Mouse (Mus musculus): ENCODE results near the gene Irak2. TPM values are rescaled to one million over a fixed set of nuclear protein-coding genes. Genes with fewer than 3 reads are reported as not detected.

The Irak2 gene
- polyA plus RNA-seq, 1 experiment from 2014 or later: 1.6 TPM

Small RNAs within 50 kb of the gene (microRNA-seq; reads per million reads assigned to microRNA genes)
- 1.5 reads per million for gene Mir7042

Other genes starting within 250 kb of the Irak2 start
- 3.0 TPM in 2 replicates for gene Ttll3, start 249.2 kb upstream of the Irak2 start, polyA plus RNA-seq (2014; fragmentation: Nextera tagmentation; extraction: Ambion mirVana)
- gene Rpusd3, start 219.1 kb upstream of the Irak2 start, polyA plus RNA-seq (2014; fragmentation: Nextera tagmentation; extraction: Ambion mirVana): 26.6 and 32.0 TPM in 2 replicates
- not detected in 2 replicates for gene Cidec, start 202.7 kb upstream of the Irak2 start, polyA plus RNA-seq (2014; fragmentation: Nextera tagmentation; extraction: Ambion mirVana)
- 73.1 and 75.0 TPM in 2 replicates for gene Jagn1, start 195.9 kb upstream of the Irak2 start, polyA plus RNA-seq (2014; fragmentation: Nextera tagmentation; extraction: Ambion mirVana)
- gene Il17re, start 180.0 kb upstream of the Irak2 start, polyA plus RNA-seq (2014; fragmentation: Nextera tagmentation; extraction: Ambion mirVana): 0.19 and 0.40 TPM in 2 replicates
- gene Il17rc, start 167.0 kb upstream of the Irak2 start, polyA plus RNA-seq (2014; fragmentation: Nextera tagmentation; extraction: Ambion mirVana): 2.7 and 3.1 TPM in 2 replicates
- 29.2 and 29.9 TPM in 2 replicates for gene Creld1, start 155.2 kb upstream of the Irak2 start, polyA plus RNA-seq (2014; fragmentation: Nextera tagmentation; extraction: Ambion mirVana)
- 0.97 and 1.1 TPM in 2 replicates for gene Prrt3, start 136.5 kb upstream of the Irak2 start, polyA plus RNA-seq (2014; fragmentation: Nextera tagmentation; extraction: Ambion mirVana)
- 88.4 and 90.0 TPM in 2 replicates for gene Emc3, start 106.8 kb upstream of the Irak2 start, polyA plus RNA-seq (2014; fragmentation: Nextera tagmentation; extraction: Ambion mirVana)
- gene Fancd2, start 106.8 kb upstream of the Irak2 start, polyA plus RNA-seq (2014; fragmentation: Nextera tagmentation; extraction: Ambion mirVana): 13.5 and 15.6 TPM in 2 replicates
- gene Fancd2os, start 37.8 kb upstream of the Irak2 start, polyA plus RNA-seq (2014; fragmentation: Nextera tagmentation; extraction: Ambion mirVana): 0.42 and 0.47 TPM in 2 replicates
- 223 and 232 TPM in 2 replicates for gene Brk1, start 33.7 kb upstream of the Irak2 start, polyA plus RNA-seq (2014; fragmentation: Nextera tagmentation; extraction: Ambion mirVana)
- gene Vhl, start 14.5 kb upstream of the Irak2 start, polyA plus RNA-seq (2014; fragmentation: Nextera tagmentation; extraction: Ambion mirVana): 60.9 and 62.4 TPM in 2 replicates
- gene Tatdn2, start 58.6 kb downstream of the Irak2 start, polyA plus RNA-seq (2014; fragmentation: Nextera tagmentation; extraction: Ambion mirVana): 1.0 and 1.7 TPM in 2 replicates
- gene Ghrl, start 81.4 kb downstream of the Irak2 start, polyA plus RNA-seq (2014; fragmentation: Nextera tagmentation; extraction: Ambion mirVana): 0.33 and 0.40 TPM in 2 replicates
- gene Sec13, start 102.3 kb downstream of the Irak2 start, polyA plus RNA-seq (2014; fragmentation: Nextera tagmentation; extraction: Ambion mirVana): 250 and 264 TPM in 2 replicates